Mouse (Mus musculus) kidney, embryonic 16.5 days (tissue): ENCODE measurements around the gene 1700013G24Rik. TPM values are rescaled to one million over a fixed set of nuclear protein-coding genes. Genes with fewer than 3 reads are reported as not detected.

ENCODE experiments used
- ATAC-seq: fragments of 200-750 bp; cut with Nextera tagmentation; 2 replicates; pipeline ENCODE4 v1.8.0; 2017; ENCODE audit warnings: moderate TSS enrichment; ENCODE audit not compliant: low FRiP score, low TSS enrichment
- H3K27ac ChIP-seq: fragments of 300-500 bp; sonication (generic); 2 replicates; pipeline ENCODE4 v1.5.1; 2014; ENCODE audit warnings: low read length
- H3K27me3 ChIP-seq: fragments of 300-500 bp; sonication (generic); 2 replicates; pipeline ENCODE4 v1.6.1; 2014; ENCODE audit warnings: low read length, control low read depth, mixed read lengths; ENCODE audit not compliant: insufficient read depth
- H3K36me3 ChIP-seq: fragments of 300-500 bp; sonication (generic); 2 replicates; pipeline ENCODE4 v1.6.1; 2014; ENCODE audit warnings: low read length, control low read depth, mixed read lengths; ENCODE audit not compliant: insufficient read depth
- H3K4me1 ChIP-seq: fragments of 300-500 bp; sonication (generic); 2 replicates; pipeline ENCODE4 v1.6.1; 2014; ENCODE audit warnings: low read length, control low read depth, mixed read lengths; ENCODE audit not compliant: insufficient read depth
- H3K4me2 ChIP-seq: fragments of 300-500 bp; sonication (generic); replicated peaks from 2 replicates; pipeline ENCODE4 v1.6.1; 2014; ENCODE audit warnings: low read depth, low read length
- H3K4me3 ChIP-seq: fragments of 300-500 bp; sonication (generic); 2 replicates; pipeline ENCODE4 v1.5.1; 2014; ENCODE audit warnings: mild to moderate bottlenecking, low read length
- H3K9ac ChIP-seq: fragments of 300-500 bp; sonication (generic); replicated peaks from 2 replicates; pipeline ENCODE4 v1.6.1; 2014; ENCODE audit warnings: low read length
- H3K9me3 ChIP-seq: fragments of 300-500 bp; sonication (generic); 2 replicates; pipeline ENCODE4 v1.6.1; 2016; ENCODE audit warnings: low read length, control low read depth
- WGBS: fragments of 180-500 bp; shearing (Covaris S2); extraction: QIAGEN DNeasy Blood & Tissue Kit; methylation state at CpG from one replicate; pipeline ENCODE4 v1.1.7; 2014; 5-methylcytosine and 5-hydroxymethylcytosine counted together
- polyA plus RNA-seq: library from polyadenylated mRNA; unstranded; fragments of >200 nt; fragmentation: Nextera tagmentation; extraction: Ambion mirVana; gene quantifications from 2 replicates; pipeline ENCODE4 v1.2.1, GENCODE M21; 2015

The 1700013G24Rik gene
- polyA plus RNA-seq, 1 experiment from 2014 or later, result not detected

DNA sequence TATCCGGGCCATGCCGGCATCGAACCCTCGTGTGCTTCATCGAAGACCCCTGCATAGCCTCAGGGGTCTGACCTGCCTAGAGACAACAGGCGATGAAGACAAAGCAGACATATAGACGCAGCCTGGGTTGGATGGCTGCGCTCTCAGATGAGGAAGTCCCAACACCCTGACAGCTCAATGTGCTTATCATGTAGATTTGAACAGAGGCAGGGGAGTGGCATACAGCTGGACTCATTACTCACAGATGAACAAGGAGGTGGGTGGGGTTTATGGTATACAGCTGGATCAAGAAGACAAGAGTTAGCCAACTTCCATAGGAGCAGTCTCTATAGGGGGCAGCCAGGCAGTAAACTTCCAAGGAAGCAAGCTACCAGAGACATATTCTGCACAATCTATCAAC, 14.2 kb upstream of the 1700013G24Rik start:
- Histone ChIP-seq H3K9me3 (no peaks in the 10 kb centered on the region), H3K4me1 (peaks cover 2% of the 10 kb centered on the region; the same call in 1 of the 2 replicates), H3K4me2 (no peak overlapping the region), H3K4me3 (no peak overlapping the region), H3K9ac (no peak overlapping the region), H3K27me3 (no peaks in the 10 kb centered on the region), H3K27ac (no peak overlapping the region), H3K36me3 (no peaks in the 10 kb centered on the region)
- no peak for ATAC-seq
- WGBS, result 92% methylated on average over 8 of the region's 8 CpGs

DNA sequence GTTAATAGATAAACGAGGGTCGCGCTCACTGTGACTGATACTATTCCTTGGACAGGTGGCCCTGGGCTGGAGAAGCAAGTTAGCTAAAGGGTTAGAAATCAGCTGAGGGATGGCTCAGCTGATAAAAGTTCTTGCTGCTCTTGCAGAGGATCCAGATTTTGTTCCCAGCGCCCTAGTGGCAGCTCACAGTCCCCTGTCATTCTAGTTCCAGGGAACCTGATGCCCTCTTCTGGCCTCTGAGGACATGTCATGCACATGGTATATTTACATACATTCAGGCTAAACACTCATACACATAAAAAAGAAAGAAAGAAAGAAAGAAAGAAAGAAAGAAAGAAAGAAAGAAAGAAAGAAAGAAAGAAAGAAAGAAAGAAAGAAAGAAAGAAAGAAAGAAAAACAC, 11.8 kb upstream of the 1700013G24Rik start:
- Histone ChIP-seq H3K9me3 (no peaks in the 10 kb centered on the region), H3K27me3 (no peaks in the 10 kb centered on the region), H3K4me2 (no peak overlapping the region), H3K9ac (no peak overlapping the region), H3K27ac (no peak overlapping the region), H3K4me3 (no peak overlapping the region), H3K4me1 (peaks cover 3% of the 10 kb centered on the region; the same call in 1 of the 2 replicates), H3K36me3 (no peaks in the 10 kb centered on the region)
- ATAC-seq, result no peak
- WGBS, result 82% methylated on average over 4 of the region's 4 CpGs

DNA sequence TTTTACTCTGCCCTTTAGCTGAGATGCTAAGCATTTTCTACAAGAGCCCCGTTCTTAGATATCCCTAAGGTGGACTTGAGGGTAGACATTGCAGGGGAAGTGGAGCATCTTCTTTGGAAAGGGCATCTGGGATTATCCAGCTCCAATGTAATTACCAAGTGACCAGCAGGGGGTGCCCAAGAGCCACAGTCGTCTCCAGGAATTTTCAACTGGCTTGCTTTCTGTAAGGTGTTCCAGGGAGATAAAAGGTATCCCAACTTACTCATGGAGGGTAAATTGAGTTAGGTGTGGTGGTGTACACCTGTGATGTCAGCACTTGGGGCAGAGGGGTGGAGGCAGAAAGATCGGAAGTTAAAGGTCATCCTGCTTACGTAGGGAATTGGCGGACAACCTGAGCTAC, 9.5 kb upstream of the 1700013G24Rik start:
- Histone ChIP-seq H3K27ac (no peak overlapping the region), H3K27me3 (no peaks in the 10 kb centered on the region), H3K36me3 (no peaks in the 10 kb centered on the region), H3K4me2 (no peak overlapping the region), H3K9ac (no peak overlapping the region), H3K9me3 (no peaks in the 10 kb centered on the region), H3K4me1 (peaks cover 15% of the 10 kb centered on the region), H3K4me3 (no peak overlapping the region)
- no peak for ATAC-seq
- WGBS, result 26% methylated on average over 5 of the region's 5 CpGs

DNA sequence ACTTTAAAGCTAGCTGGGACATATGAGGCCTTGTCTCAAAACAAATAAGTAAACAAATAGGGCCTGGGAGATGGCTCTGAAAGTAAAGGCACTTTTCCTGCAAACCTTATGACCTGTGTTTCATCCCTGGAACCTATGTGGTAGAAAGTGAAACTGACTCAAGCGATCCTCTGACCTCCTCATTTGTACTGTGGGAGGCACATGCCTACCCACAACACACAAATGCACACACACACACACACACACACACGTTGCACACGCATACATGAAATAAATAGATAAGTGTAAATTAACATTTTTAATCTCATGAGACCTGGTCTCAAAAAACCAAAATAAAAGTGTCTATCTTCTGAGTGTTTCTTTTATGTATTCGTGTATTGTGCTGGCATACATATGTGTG, 7.2 kb upstream of the 1700013G24Rik start:
- no peak overlapping the region for H3K9ac ChIP-seq
- H3K4me3 ChIP-seq, result no peak overlapping the region
- WGBS, result 88% methylated on average over 4 of the region's 4 CpGs
- no peak overlapping the region for H3K27ac ChIP-seq
- H3K4me2 ChIP-seq, result no peak overlapping the region
- H3K9me3 ChIP-seq, result no peaks in the 10 kb centered on the region
- H3K27me3 ChIP-seq, result no peaks in the 10 kb centered on the region
- H3K4me1 ChIP-seq, result peaks cover 19% of the 10 kb centered on the region
- ATAC-seq, result no peak
- no peaks in the 10 kb centered on the region for H3K36me3 ChIP-seq

DNA sequence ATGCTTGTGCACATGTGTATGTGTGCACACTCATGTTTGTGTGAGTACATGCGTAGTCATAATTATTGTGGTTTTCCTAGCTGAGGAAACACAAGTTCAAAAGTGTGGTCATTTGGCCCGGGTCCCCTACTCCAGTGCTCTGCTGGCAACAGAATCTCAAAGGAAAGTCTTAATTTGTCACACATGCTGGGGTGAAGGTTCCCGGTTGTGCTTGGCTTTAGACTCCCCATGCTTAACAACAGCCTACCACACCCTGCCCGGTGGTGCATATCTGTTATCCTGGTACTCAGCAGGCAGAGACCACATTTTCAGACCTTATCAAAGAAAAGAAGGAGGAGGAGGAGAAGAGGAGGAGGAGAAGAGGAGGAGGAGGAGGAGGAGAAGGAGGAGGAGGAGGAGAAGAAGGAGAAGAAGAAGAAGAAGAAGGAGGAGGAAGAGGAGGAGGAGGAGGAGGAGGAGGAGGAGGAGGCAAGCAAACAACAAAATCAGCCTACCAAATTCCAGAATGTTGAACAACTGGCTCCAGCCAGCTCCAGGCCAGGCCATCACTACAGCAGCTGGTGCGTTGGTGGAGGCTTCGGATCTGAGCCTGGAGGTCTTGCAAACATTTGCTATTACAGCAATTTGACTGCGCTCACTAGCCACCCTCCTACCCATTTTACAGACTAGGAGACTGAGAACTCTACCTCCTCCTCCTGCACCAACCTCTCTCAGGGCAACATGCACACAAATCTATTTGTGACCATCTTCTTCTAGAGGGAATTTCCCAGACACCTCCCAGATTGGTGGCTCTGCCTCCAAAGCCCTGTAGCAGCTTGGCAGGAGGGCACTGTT, 5.5 kb upstream of the 1700013G24Rik start:
- no peak for ATAC-seq
- Histone ChIP-seq H3K27me3 (no peaks in the 10 kb centered on the region), H3K36me3 (no peaks in the 10 kb centered on the region), H3K4me1 (peaks cover 19% of the 10 kb centered on the region), H3K4me2 (no peak overlapping the region), H3K27ac (no peak overlapping the region), H3K4me3 (no peak overlapping the region), H3K9me3 (no peaks in the 10 kb centered on the region), H3K9ac (no peak overlapping the region)
- 57% methylated on average over 7 of the region's 7 CpGs for WGBS

DNA sequence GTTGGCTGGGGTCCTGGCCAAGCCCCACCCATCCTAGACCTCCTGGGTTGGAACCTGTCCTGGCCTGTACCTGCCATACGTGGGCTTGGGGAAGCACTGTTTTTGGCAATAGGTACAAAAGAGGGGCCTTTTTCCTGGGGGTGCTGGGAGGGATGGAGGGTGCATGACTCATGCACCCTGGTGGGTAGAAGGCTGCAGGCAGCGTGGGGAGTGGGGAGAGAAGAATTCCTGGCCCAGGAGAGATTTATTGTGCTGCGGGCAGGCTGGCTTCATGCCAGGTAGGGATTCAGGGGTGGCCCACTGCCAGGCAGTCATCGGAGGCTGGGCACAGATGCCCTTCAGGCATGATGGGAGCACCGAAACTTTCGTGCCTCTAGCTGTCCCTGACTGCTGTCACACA, 4.9 kb upstream of the 1700013G24Rik start:
- Histone ChIP-seq H3K4me3 (no peak overlapping the region), H3K27me3 (no peaks in the 10 kb centered on the region), H3K9ac (no peak overlapping the region), H3K36me3 (no peaks in the 10 kb centered on the region), H3K4me1 (peaks cover 24% of the 10 kb centered on the region), H3K9me3 (no peaks in the 10 kb centered on the region), H3K4me2 (no peak overlapping the region), H3K27ac (no peak overlapping the region)
- 47% methylated on average over 6 of the region's 6 CpGs for WGBS
- 0 out of 2 replicates have a peak, but pooled peaks have one; percentile 58 for ATAC-seq

DNA sequence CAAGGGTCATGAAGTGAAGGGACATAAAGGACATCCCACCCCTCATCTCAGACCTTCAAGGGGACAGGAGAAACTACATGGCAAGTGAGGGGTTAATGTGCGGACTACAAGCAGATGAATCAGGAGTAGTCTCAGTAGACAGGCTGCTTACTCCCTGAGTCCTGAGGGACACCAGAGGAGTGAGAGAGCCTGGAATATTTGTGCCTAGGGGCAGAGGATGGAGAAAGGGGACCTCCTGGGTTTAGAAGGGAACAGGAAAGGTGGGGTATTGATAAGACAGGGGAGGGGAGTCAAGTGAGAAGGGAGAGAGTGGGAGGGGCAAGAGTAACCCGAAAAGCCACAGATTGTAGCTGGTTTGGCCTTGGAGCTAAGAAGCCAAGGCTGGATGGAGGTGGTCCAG, 4.4 kb upstream of the 1700013G24Rik start:
- Histone ChIP-seq H3K27me3 (no peaks in the 10 kb centered on the region), H3K9ac (no peak overlapping the region), H3K27ac (no peak overlapping the region), H3K36me3 (no peaks in the 10 kb centered on the region), H3K9me3 (no peaks in the 10 kb centered on the region), H3K4me2 (no peak overlapping the region), H3K4me3 (no peak overlapping the region), H3K4me1 (peaks cover 26% of the 10 kb centered on the region)
- ATAC-seq, result no peak
- 48% methylated on average over 2 of the region's 2 CpGs for WGBS

DNA sequence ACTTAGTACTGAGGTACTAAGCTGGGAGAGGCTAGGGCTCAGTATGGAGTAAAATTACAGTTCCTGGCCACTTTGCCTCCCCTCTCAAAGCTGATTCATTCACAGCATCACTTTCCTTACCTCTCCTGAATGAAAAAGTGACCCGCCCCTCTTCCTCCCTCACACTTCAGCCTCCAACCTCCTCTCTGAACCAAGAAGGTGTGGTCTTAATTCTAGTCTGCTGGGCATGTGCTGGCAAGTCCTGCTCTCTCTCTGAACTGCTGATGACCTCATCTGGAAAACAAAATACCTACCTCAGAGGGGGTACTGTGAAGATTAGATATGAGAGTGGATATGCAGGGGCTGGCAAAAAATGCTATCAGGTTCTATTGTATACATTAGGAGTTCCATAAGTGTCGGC, 4.0 kb upstream of the 1700013G24Rik start:
- 73% methylated on average over 2 of the region's 2 CpGs for WGBS
- Histone ChIP-seq H3K36me3 (no peaks in the 10 kb centered on the region), H3K4me3 (no peak overlapping the region), H3K9ac (no peak overlapping the region), H3K27me3 (no peaks in the 10 kb centered on the region), H3K9me3 (no peaks in the 10 kb centered on the region), H3K4me1 (peaks cover 24% of the 10 kb centered on the region), H3K4me2 (no peak overlapping the region), H3K27ac (0 out of 2 replicates have a peak overlapping the region, but pooled peaks have one; percentile 13)
- no peak for ATAC-seq

DNA sequence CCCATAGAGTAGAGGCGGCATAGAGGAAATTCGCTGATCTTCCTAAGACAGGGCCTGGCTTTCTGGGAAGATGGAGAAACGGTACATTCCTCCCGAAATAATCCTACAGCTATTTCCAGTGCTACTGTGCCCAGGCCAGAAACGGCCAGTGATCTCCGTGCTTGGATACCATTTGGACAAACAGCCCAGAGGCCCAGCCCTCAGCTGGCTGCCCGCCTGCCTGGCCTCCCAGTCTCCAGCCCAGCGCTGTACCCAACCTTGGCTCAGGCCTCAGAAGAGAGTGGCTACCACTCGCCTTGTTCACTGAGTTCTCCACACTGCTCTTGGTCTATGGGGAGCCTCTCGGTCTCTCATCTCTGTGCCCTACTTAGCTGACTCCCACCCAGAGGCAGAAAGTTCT, 3.4 kb upstream of the 1700013G24Rik start:
- H3K4me2 ChIP-seq, result no peak overlapping the region
- H3K4me1 ChIP-seq, result peaks cover 24% of the 10 kb centered on the region
- H3K27ac ChIP-seq, result 0 out of 2 replicates have a peak overlapping the region, but pooled peaks have one; percentile 13
- no peaks in the 10 kb centered on the region for H3K27me3 ChIP-seq
- H3K9me3 ChIP-seq, result no peaks in the 10 kb centered on the region
- ATAC-seq, result no peak
- H3K9ac ChIP-seq, result no peak overlapping the region
- WGBS, result 74% methylated on average over 10 of the region's 10 CpGs
- H3K4me3 ChIP-seq, result no peak overlapping the region
- no peaks in the 10 kb centered on the region for H3K36me3 ChIP-seq

DNA sequence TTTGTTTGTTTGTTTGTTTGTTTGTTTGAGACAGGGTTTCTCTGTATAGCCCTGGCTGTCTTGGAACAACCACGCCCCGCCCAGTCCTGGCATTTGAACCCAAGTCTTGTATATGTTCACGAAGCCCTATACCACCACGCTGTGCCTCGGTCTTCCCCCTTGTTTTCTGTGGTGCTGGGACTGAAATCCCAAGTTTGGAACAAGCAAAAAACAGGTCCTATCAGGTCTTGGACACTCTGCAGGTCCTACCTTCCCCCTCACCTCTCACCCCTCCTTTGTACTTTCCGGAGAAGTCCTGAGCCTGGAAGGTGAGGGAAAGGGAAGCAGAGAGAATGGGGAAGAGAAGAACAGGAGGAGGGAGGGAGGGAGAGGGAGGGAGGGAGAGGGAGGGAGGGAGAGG, 894 bp upstream of the 1700013G24Rik start:
- Histone ChIP-seq H3K4me1 (peaks cover 23% of the 10 kb centered on the region), H3K9ac (no peak overlapping the region), H3K27me3 (no peaks in the 10 kb centered on the region), H3K27ac (no peak overlapping the region), H3K4me2 (no peak overlapping the region), H3K4me3 (no peak overlapping the region), H3K36me3 (no peaks in the 10 kb centered on the region), H3K9me3 (no peaks in the 10 kb centered on the region)
- 88% methylated on average over 6 of the region's 6 CpGs for WGBS
- ATAC-seq, result no peak
